Mouse (Mus musculus) C2C12 (cell line): ENCODE data around the gene Arap1. TPM values are rescaled to one million over a fixed set of nuclear protein-coding genes. Genes with fewer than 3 reads are reported as not detected.
A peak's percentile ranks its signal among the peaks of the same experiment; 100 is the strongest.

ENCODE experiments used
- H3K27me3 ChIP-seq: one replicate; pipeline ENCODE4 v1.6.1; 2011; ENCODE audit not compliant: control insufficient read depth, insufficient read depth, insufficient read length
- H3K36me3 ChIP-seq: one replicate; pipeline ENCODE4 v1.6.1; 2011; ENCODE audit not compliant: control insufficient read depth, insufficient read depth
- H3K4me3 ChIP-seq: one replicate; pipeline ENCODE4 v1.5.1; 2011; ENCODE audit warnings: mild to moderate bottlenecking, control low read depth; ENCODE audit not compliant: poor library complexity, insufficient read depth, severe bottlenecking
- H3K79me2 ChIP-seq: one replicate; pipeline ENCODE4 v1.6.1; 2011; ENCODE audit not compliant: control insufficient read depth, insufficient read depth
- H3K79me3 ChIP-seq: one replicate; pipeline ENCODE4 v1.6.1; 2011; ENCODE audit warnings: low read depth, control low read depth
- H3ac ChIP-seq: one replicate; pipeline ENCODE3; 2011; ENCODE audit warnings: low read depth; ENCODE audit not compliant: control insufficient read depth, insufficient read length
- CEBPB ChIP-seq: IDR thresholded peaks from one replicate; pipeline ENCODE4 v1.6.1; 2011; ENCODE audit warnings: low read depth, mild to moderate bottlenecking, control low read depth, moderate library complexity
- CTCF ChIP-seq: IDR thresholded peaks from one replicate; pipeline ENCODE4 v1.5.1; 2011; ENCODE audit not compliant: control insufficient read depth, insufficient read depth, insufficient read length
- FOSL1 ChIP-seq: IDR thresholded peaks from one replicate; pipeline ENCODE4 v1.8.0; 2011; ENCODE audit warnings: mild to moderate bottlenecking, low read length; ENCODE audit not compliant: poor library complexity, insufficient read depth, severe bottlenecking
- MAX ChIP-seq: IDR thresholded peaks from one replicate; pipeline ENCODE4 v1.6.1; 2011; ENCODE audit warnings: mild to moderate bottlenecking, control low read depth
- MYOD1 ChIP-seq: IDR thresholded peaks from one replicate; pipeline ENCODE4 v1.6.1; 2011; ENCODE audit warnings: low read depth; ENCODE audit not compliant: control insufficient read depth, insufficient read length
- MYOG ChIP-seq: IDR thresholded peaks from one replicate; pipeline ENCODE4 v1.6.1; 2011; ENCODE audit not compliant: control insufficient read depth, insufficient read length; ENCODE audit errors: extremely low read depth
- USF1 ChIP-seq: IDR thresholded peaks from one replicate; pipeline ENCODE4 v1.6.1; 2011; ENCODE audit warnings: low read depth, mild to moderate bottlenecking, control low read depth, moderate library complexity
- polyA plus RNA-seq: library from polyadenylated mRNA; unstranded; fragments of >200 nt; fragmentation: generic; extraction: Trizol; gene quantifications from one replicate; pipeline ENCODE4 v1.2.1, GENCODE M21; 2012; ENCODE audit warnings: missing spikeins

Arap1 gene
- polyA plus RNA-seq, 1 experiment = 21.6 TPM

DNA sequence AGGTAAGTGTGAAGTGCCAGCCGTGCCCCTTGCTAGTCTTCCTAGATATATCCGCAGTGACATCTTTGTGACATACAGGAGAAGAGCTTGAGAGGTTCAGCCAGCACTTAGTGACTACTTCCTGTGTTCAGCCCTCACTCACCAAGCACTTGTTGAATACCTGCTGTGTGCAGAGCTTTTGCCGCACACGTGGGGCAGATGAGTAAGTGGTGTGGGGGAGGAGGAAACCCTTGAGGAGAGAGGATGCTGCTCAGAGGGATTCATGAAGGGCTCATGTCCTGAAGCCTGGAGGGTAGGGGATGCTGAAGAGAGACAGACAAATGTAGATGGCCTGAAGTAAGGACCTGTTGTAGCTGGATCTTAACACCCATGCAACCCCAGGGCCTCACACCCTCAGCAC, 66.3 kb downstream of the Arap1 start:
- Histone ChIP-seq H3ac (no peak overlapping the region), H3K27me3 (no peaks in the 10 kb centered on the region), H3K4me3 (no peak overlapping the region), H3K79me2 (no peaks in the 10 kb centered on the region), H3K79me3 (no peaks in the 10 kb centered on the region), H3K36me3 (no peaks in the 10 kb centered on the region)
- TF ChIP-seq MYOD1 (no peak), CTCF (no peak), MAX (no peak), FOSL1 (no peak), MYOG (no peak), CEBPB (no peak), USF1 (no peak)

DNA sequence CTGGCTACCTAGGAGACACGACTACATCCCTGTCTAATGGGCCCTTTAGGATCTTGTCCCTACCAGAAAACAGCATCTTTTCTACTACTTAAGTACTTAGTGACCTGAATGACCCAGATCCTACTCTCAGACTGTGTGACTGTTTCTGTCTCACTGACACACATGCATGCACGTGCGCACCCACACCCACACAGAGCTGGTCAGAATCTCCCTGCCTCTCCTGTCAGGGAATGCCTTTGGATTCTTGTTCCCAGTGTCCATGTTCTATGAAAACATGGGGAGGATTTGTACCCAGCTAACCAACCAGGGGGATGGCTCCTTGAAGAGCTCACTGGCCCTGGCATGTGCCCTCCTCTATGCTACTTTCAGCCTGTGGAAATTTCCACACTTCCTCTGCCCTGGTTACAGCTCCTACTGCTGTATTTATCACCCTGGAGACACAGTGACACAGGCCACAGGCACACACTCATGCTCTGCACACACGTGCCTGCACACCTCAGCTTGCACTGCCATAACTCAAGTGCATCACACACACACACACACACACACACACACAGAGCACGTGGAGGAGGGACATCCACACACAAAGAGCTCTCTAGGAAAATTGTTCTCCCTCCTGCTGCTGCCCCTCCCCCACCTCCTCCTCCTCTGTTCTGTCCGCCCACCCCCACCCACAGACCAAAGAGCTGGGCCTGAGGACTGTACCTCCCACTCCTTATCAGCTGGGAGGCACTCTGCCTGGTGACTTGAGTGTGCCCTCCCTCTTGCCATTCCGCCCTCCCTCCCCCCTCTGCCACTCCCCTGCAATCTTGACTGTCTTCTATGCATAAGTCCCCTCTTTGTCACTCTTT, 67.0 kb downstream of the Arap1 start:
- no peaks in the 10 kb centered on the region for H3K79me2 ChIP-seq
- H3K4me3 ChIP-seq = no peak overlapping the region
- TF ChIP-seq MYOG = no peak
- TF ChIP-seq CTCF = no peak
- no peak for TF ChIP-seq MYOD1
- no peak for TF ChIP-seq MAX
- no peak for TF ChIP-seq CEBPB
- TF ChIP-seq USF1 = no peak
- no peak for TF ChIP-seq FOSL1
- no peaks in the 10 kb centered on the region for H3K79me3 ChIP-seq
- peak overlapping the region; percentile 23 for H3ac ChIP-seq
- H3K36me3 ChIP-seq = no peaks in the 10 kb centered on the region
- H3K27me3 ChIP-seq = no peaks in the 10 kb centered on the region

DNA sequence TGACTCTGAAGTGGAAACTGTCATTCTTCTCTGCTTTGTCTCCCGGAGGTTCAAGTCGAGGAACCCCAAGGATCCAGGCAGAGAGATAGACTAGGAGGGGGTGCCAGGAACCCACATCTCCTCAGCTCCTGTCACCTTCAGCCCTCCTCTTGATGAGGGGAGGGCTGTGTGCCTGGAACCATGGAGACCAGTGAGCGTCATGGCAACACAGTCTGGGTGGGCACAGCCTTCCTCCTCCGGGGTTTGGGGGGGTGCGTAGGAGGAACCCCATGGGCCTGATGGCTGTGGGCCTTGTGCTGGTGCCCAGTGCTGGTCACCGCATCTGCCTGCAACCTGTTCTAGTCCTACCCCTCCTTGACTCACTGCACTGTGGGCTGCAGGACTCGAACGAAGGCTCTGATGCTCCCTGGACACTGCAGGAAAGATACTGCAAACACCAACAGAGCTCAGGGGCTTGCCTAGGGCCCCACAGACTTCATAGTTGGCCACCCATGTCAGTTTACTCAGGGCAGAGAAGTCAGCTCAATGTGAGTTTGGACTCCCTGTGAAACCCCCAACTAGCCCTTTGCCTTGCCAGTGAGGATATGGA, 67.7 kb downstream of the Arap1 start:
- no peak overlapping the region for H3K4me3 ChIP-seq
- no peak for TF ChIP-seq CEBPB
- no peak for TF ChIP-seq CTCF
- TF ChIP-seq MAX = no peak
- TF ChIP-seq MYOD1 = no peak
- TF ChIP-seq FOSL1 = no peak
- no peak for TF ChIP-seq MYOG
- TF ChIP-seq USF1 = no peak
- H3K36me3 ChIP-seq = no peaks in the 10 kb centered on the region
- no peaks in the 10 kb centered on the region for H3K79me2 ChIP-seq
- H3ac ChIP-seq = no peak overlapping the region
- H3K27me3 ChIP-seq = no peaks in the 10 kb centered on the region
- H3K79me3 ChIP-seq = no peaks in the 10 kb centered on the region

DNA sequence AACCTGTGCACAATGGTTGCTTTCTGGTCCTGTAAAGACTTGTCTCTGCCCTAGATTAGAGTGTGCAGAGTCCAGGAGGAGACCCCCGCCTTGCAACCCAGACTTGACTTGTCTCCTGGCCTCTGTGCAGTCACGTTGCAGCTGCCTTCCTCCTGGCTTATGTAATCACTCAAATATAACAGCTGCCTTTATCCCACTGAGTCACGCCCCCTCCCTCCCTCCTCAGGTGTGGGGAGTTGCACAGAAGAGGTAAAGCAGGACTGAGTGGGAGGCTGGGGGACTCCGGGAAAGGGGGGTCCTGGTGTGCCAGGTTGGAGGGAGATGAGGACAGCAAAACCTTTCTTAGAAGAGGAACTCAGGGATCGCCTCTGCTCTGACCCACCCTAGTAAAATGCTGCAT, 68.5 kb downstream of the Arap1 start:
- no peaks in the 10 kb centered on the region for H3K79me3 ChIP-seq
- H3ac ChIP-seq = no peak overlapping the region
- no peak for TF ChIP-seq MAX
- no peak for TF ChIP-seq CTCF
- TF ChIP-seq MYOG = no peak
- no peak for TF ChIP-seq CEBPB
- no peak for TF ChIP-seq USF1
- TF ChIP-seq MYOD1 = no peak
- no peak for TF ChIP-seq FOSL1
- H3K36me3 ChIP-seq = no peaks in the 10 kb centered on the region
- no peaks in the 10 kb centered on the region for H3K79me2 ChIP-seq
- H3K27me3 ChIP-seq = peaks cover 5% of the 10 kb centered on the region
- no peak overlapping the region for H3K4me3 ChIP-seq

DNA sequence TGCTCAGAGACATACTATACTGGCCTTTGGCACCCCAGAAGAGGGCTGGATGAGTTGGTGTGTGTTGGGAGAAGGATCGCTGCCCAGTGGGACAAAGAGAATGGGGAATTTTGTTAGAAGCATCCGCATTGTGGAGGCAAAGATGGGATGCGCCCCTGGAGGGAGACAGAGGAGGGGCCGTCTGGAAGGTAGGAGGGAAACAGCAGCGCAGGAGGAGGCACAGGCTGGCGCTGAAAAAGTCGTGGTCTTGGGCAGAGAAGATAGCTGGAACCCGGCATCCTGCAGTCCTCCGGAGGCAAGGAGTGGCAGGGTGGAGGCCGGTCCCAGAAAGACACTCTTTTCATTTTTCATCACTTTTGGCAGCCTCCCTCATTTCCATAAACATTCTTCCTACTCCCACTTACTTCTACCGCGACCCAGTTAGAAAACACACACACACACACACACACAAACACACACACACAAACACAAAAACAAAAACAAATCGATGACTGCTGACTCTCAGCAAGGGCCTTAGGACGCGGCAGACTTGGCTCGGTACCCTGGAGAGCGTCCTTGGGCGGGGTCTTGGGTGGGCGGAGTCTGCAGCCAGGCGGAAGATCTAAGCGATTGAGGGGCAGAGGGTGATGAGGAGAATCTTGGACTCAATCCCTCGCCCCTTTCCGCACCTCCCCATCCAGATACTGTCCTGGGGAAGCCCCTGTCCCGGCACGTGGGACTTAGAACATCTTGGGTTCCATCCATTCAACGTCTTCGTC, 71.3 kb downstream of the Arap1 start:
- no peak for TF ChIP-seq USF1
- TF ChIP-seq CEBPB = no peak
- no peak for TF ChIP-seq MYOG
- no peak for TF ChIP-seq MYOD1
- TF ChIP-seq FOSL1 = no peak
- no peak for TF ChIP-seq MAX
- no peak for TF ChIP-seq CTCF
- no peaks in the 10 kb centered on the region for H3K79me3 ChIP-seq
- H3K27me3 ChIP-seq = peaks cover 9% of the 10 kb centered on the region
- no peaks in the 10 kb centered on the region for H3K36me3 ChIP-seq
- H3ac ChIP-seq = no peak overlapping the region
- no peak overlapping the region for H3K4me3 ChIP-seq
- H3K79me2 ChIP-seq = no peaks in the 10 kb centered on the region
